21 mouse cellular contexts compared by ENCODE assay signal in the genomic region with DNA sequence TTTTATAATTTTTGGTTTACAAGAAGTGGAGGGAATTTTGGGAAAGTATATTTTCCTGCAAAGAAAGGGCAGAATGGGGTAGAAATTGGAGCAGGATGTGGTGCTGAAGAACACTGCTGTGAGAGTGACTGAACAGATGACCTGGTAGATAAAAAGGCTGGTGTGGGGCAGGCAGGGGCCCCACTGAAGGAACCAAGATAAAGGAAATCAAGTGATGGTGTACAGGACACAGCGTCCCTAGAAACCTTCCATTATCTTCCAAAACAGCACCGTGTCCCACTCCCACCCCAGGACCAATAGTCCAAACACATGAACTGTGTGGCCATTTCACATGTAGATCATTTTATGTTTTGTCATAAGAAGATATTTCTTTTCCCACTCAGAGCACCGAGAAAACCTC.
A peak's percentile ranks its signal among the peaks of the same experiment; 100 is the strongest.
DNase-seq lines count a peak whose midpoint lies in the region; ATAC-seq lines count a peak whose summit lies in the region.
"Had no signal": no experiment of that assay in that cellular context is flagged by ENCODE, and none has a peak within 500 bp of the region (broad histone marks: within the 10 kb centered on the region; RNA-seq: fewer than 3 reads in every experiment).

No protein-coding gene starts in this region.

- H3K9me3 ChIP-seq in liver, embryonic 12.5 days (replicated peaks) = no peaks in the 10 kb centered on the region
- H3K9me3 ChIP-seq in liver, embryonic 16.5 days (replicated peaks; ENCODE audit: control insufficient read depth, low read length) = no peaks in the 10 kb centered on the region
- H3K9me3 ChIP-seq: embryonic facial prominence, embryonic 13.5 days; forebrain, embryonic 12.5 days; heart, embryonic 12.5 days; hindbrain, embryonic 10.5 days; hindbrain, embryonic 15.5 days had no signal

- H3K36me3 ChIP-seq in liver, embryonic 12.5 days = no peaks in the 10 kb centered on the region
- H3K36me3 ChIP-seq in liver, embryonic 16.5 days (ENCODE audit: control insufficient read depth, insufficient read depth) = no peaks in the 10 kb centered on the region
- H3K36me3 ChIP-seq: embryonic facial prominence, embryonic 13.5 days; forebrain, embryonic 12.5 days; G1E; heart, embryonic 12.5 days; hindbrain, embryonic 10.5 days; hindbrain, embryonic 15.5 days had no signal

- peak; percentile 89 for ATAC-seq in liver, embryonic 12.5 days
- peak; percentile 87 for ATAC-seq in liver, embryonic 16.5 days (ENCODE audit: low read depth)
- ATAC-seq: CD4-positive, CD25-positive, alpha-beta regulatory T cell, adult 4 months; forebrain, embryonic 16.5 days had no signal

- H3K4me3 ChIP-seq in liver, embryonic 12.5 days = no peak overlapping the region
- H3K4me3 ChIP-seq in liver, embryonic 16.5 days (ENCODE audit: low read depth, low read length) = no peak overlapping the region
- H3K4me3 ChIP-seq: embryonic facial prominence, embryonic 13.5 days; forebrain, embryonic 12.5 days; heart, adult 2 months; heart, embryonic 12.5 days; hindbrain, embryonic 10.5 days; hindbrain, embryonic 15.5 days had no signal

- H3K27ac ChIP-seq in liver, embryonic 12.5 days = no peak overlapping the region
- H3K27ac ChIP-seq in liver, embryonic 16.5 days (ENCODE audit: low read length) = no peak overlapping the region
- H3K27ac ChIP-seq: embryonic facial prominence, embryonic 13.5 days; forebrain, embryonic 12.5 days; heart, adult 2 months; hindbrain, embryonic 10.5 days; hindbrain, embryonic 15.5 days had no signal

- peaks cover 16% of the 10 kb centered on the region for H3K4me1 ChIP-seq in liver, embryonic 12.5 days
- peaks cover 3% of the 10 kb centered on the region; the same call in 1 of the 2 replicates for H3K4me1 ChIP-seq in liver, embryonic 16.5 days (ENCODE audit: control insufficient read depth, low read depth, low read length)

- H3K27me3 ChIP-seq in liver, embryonic 12.5 days (replicated peaks) = no peaks in the 10 kb centered on the region
- H3K27me3 ChIP-seq in liver, embryonic 16.5 days (ENCODE audit: control insufficient read depth, insufficient read depth, low read depth, low read length) = no peaks in the 10 kb centered on the region
- H3K27me3 ChIP-seq: heart, embryonic 12.5 days; hindbrain, embryonic 15.5 days had no signal

- peak; percentile 50 for DNase-seq in heart, adult 11 months
- no peak for DNase-seq in heart, adult 9 months (ENCODE audit: low spot score in 2 of 2)
- DNase-seq in c-Kit-positive CD71-positive TER-119-negative erythroid progenitor cells, embryonic 14.5 days (ENCODE audit: low read depth) = peak; percentile 42
- no peak for DNase-seq in cerebellum, postnatal 14 days
- DNase-seq in cerebellum, adult 9-11 months = no peak
- DNase-seq: adrenal gland, postnatal 14 days; B cell, adult 2 months; cerebellum, adult 8-10 months; cerebellum, postnatal 36 days; gastrocnemius, postnatal 10 days; heart, adult 2 months had no signal

- no peak overlapping the region for H3K9ac ChIP-seq in liver, embryonic 12.5 days
- no peak overlapping the region for H3K9ac ChIP-seq in liver, embryonic 16.5 days (ENCODE audit: low read depth, low read length)
- H3K9ac ChIP-seq: embryonic facial prominence, embryonic 13.5 days; forebrain, embryonic 12.5 days; heart, embryonic 12.5 days; hindbrain, embryonic 15.5 days had no signal

- WGBS in liver, embryonic 12.5 days (ENCODE audit: insufficient replicate concordance) = 29% methylated on average over 3 of the region's 3 CpGs
- WGBS in liver, embryonic 16.5 days (ENCODE audit: insufficient replicate concordance) = 19% methylated on average over 3 of the region's 3 CpGs

- peak overlapping the region; percentile 33; the same call in 1 of the 2 replicates for H3K4me2 ChIP-seq in liver, embryonic 12.5 days
- H3K4me2 ChIP-seq in liver, embryonic 16.5 days (ENCODE audit: low read depth, low read length) = no peak overlapping the region
- H3K4me2 ChIP-seq: embryonic facial prominence, embryonic 13.5 days; forebrain, embryonic 12.5 days; heart, embryonic 12.5 days; hindbrain, embryonic 15.5 days had no signal

Comparison
In these comparisons a context has a peak if more than half of its experiments do, and no peak if none do; other contexts are left out.
1. DNase-seq: peak in heart, adult 11 months (single experiment) and c-Kit-positive CD71-positive TER-119-negative erythroid progenitor cells, embryonic 14.5 days (single experiment); none in heart, adult 9 months (0 of 2), cerebellum, postnatal 14 days (0 of 2) and cerebellum, adult 9-11 months (single experiment).